Mouse (Mus musculus) adrenal gland, adult (tissue): ENCODE data around the gene Slc12a5.

ENCODE experiments used
- DNase-seq, 2 experiments: peaks; one replicate each; pipeline ENCODE4 v3.0.0; 2022 to 2023; ENCODE audit warnings: low spot score in 1 of 2; ENCODE audit not compliant: inconsistent age in 2 of 2

Gene Slc12a5

GRCm38 (mm10) chr2:165014935-165015334 lies 54.3 kb downstream of the Slc12a5 start:
- DNase-seq: peak in 1 of 2 experiments; percentile 63

GRCm38 (mm10) chr2:165020490-165020889 lies 59.9 kb downstream of the Slc12a5 start:
- DNase-seq: no peak

GRCm38 (mm10) chr2:165027163-165027562 lies 66.6 kb downstream of the Slc12a5 start:
- no peak for DNase-seq

GRCm38 (mm10) chr2:165032533-165032932 lies 71.9 kb downstream of the Slc12a5 start:
- DNase-seq: peak in 1 of 2 experiments; percentile 51

- no peak for DNase-seq
Observed at GRCm38 (mm10) chr2:165033306-165033705, 72.7 kb downstream of the Slc12a5 start.

- peak; percentile 98 to 99 for DNase-seq
Observed at GRCm38 (mm10) chr2:165034131-165035057, 73.8 kb downstream of the Slc12a5 start, which contains the start of gene Ncoa5. Gene Ncoa5 (minus strand): TSS chr2:165034867.

- DNase-seq: no peak
Observed at GRCm38 (mm10) chr2:165035058-165035431, 74.4 kb downstream of the Slc12a5 start.

GRCm38 (mm10) chr2:165037415-165037814 lies 76.8 kb downstream of the Slc12a5 start:
- DNase-seq: peak in 1 of 2 experiments; percentile 13

- DNase-seq: no peak
Observed at GRCm38 (mm10) chr2:165042126-165042525, 81.5 kb downstream of the Slc12a5 start.

- DNase-seq: peak in 1 of 2 experiments; percentile 25
Observed at GRCm38 (mm10) chr2:165043090-165043636, 82.6 kb downstream of the Slc12a5 start.

- DNase-seq: no peak
Observed at GRCm38 (mm10) chr2:165043729-165044128, 83.1 kb downstream of the Slc12a5 start.

- no peak for DNase-seq
Observed at GRCm38 (mm10) chr2:165049044-165049443, 88.4 kb downstream of the Slc12a5 start.
